Mouse (Mus musculus): ENCODE data around the gene Maml2. TPM values are rescaled to one million over a fixed set of nuclear protein-coding genes. Genes with fewer than 3 reads are reported as not detected.
A peak's percentile ranks its signal among the peaks of the same experiment; 100 is the strongest.

Gene Maml2
- polyA plus RNA-seq, 1 experiment from 2014 or later = 10.3 TPM

DNA sequence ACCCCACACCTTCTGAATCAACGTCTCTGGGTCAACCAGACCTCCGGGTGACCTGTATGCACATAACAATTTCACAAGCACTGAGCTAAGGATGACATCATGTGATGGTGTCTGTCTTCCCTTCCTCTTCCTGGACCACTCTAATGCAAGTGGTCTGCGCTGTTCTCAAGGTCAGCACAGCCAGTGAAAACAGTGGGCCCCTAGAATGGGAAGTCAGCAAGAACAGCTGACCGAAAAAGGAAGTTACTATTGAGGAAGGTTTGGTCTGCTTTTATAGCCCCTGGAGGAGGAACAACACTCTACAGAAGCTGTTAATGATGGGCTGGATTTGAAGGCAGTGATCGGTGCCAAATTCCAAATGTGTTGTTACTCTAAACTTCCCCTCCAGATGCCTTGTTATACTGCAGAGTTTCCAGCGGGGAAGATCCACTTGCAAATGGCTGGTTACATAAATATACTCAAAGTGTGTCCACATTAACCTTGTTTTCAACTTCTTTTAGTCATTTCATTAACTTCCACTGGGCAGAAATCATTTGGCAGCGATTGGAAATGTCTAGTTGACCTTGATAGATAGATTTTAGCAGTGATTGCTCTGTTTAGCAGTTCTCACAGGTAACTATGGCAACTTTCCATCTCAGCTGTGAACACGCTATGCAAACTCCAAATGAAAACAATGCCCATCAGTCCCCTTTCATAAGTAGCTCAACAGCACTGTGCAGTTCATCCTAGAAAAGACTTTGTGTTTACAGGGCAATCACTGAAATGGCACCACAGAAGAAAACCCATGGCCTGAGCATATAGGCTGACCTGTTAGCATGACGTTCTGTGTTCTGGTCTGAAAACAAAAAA lies 289.6 kb downstream of the Maml2 start:
- WGBS = 75% methylated on average over 9 of the region's 9 CpGs
- no peaks in the 10 kb centered on the region for H3K27me3 ChIP-seq (ENCODE audit: control insufficient read depth, insufficient read depth, low read length)
- no peak for DNase-seq (ENCODE audit: low spot score, missing footprints)

DNA sequence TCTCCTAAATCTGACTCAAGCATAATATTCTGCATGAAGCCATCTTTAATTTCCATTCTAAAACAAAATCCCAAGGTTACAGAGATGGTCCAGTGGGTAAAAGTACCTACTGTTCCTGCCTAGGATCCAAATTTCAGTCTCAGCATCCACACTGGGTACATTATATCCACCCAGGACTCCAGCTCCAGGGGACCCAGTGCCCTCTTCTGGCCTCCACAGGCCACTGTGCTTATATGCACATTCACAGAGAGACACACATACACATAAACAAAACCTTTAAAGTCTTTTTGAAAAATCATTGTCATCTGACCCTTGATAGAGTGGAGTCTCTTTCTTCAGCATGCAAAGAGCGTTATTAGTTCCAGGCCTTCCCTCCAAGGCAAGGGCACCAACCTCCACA lies 291.0 kb downstream of the Maml2 start:
- DNase-seq (ENCODE audit: low spot score, missing footprints) = no peak
- H3K4me1 ChIP-seq (ENCODE audit: control insufficient read depth, insufficient read depth, low read length) = peaks cover 5% of the 10 kb centered on the region; the same call in 1 of the 2 replicates
- no peak overlapping the region for H3K27ac ChIP-seq (ENCODE audit: low read depth, low read length)
- no peaks in the 10 kb centered on the region for H3K9me3 ChIP-seq (ENCODE audit: control insufficient read depth, low read length)
- H3K4me2 ChIP-seq = no peak overlapping the region
- WGBS = 94% methylated on average over 1 of the region's 1 CpGs
- H3K36me3 ChIP-seq (ENCODE audit: control insufficient read depth, insufficient read depth, low read length) = no peaks in the 10 kb centered on the region
- H3K27me3 ChIP-seq (ENCODE audit: control insufficient read depth, insufficient read depth, low read length) = no peaks in the 10 kb centered on the region
- no peak overlapping the region for H3K9ac ChIP-seq (ENCODE audit: low read length)
- H3K4me3 ChIP-seq (ENCODE audit: low read depth, low read length) = no peak overlapping the region
- no peak for ATAC-seq (ENCODE audit: low FRiP score)

More for the DNA sequence above, 289.6 kb downstream of the Maml2 start:
- Histone ChIP-seq H3K4me2 (no peak overlapping the region), H3K9me3 (ENCODE audit: control insufficient read depth, low read length) (no peaks in the 10 kb centered on the region), H3K36me3 (ENCODE audit: control insufficient read depth, insufficient read depth, low read length) (no peaks in the 10 kb centered on the region), H3K4me1 (ENCODE audit: control insufficient read depth, insufficient read depth, low read length) (peaks cover 5% of the 10 kb centered on the region; the same call in 1 of the 2 replicates), H3K9ac (ENCODE audit: low read length) (no peak overlapping the region), H3K27ac (ENCODE audit: low read depth, low read length) (no peak overlapping the region), H3K4me3 (ENCODE audit: low read depth, low read length) (no peak overlapping the region)
- ATAC-seq (ENCODE audit: low FRiP score) = no peak

DNA sequence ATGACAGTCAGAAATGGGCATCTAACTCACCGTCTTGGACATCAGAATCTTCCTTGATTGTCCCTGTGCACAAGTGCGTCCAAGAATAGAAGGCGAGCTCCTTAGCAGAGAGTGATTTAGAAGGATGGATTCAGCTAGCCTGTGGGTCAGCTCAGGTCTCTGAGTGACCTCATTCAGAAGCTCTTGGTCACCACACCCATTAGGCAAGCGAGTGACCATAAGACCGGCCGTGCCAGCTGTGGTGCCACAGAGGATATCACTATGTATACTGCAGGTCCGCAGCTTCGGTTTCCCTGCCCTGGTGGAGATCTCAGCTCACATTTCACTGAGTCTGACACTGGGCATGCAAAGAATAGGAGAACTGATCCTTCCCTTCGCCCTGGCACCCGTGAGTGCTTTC lies 294.9 kb downstream of the Maml2 start:
- no peaks in the 10 kb centered on the region for H3K4me1 ChIP-seq (ENCODE audit: control insufficient read depth, insufficient read depth, low read length)
- WGBS = 95% methylated on average over 10 of the region's 10 CpGs
- H3K27ac ChIP-seq (ENCODE audit: low read depth, low read length) = no peak overlapping the region
- H3K36me3 ChIP-seq (ENCODE audit: control insufficient read depth, insufficient read depth, low read length) = no peaks in the 10 kb centered on the region
- no peak overlapping the region for H3K4me3 ChIP-seq (ENCODE audit: low read depth, low read length)
- no peaks in the 10 kb centered on the region for H3K27me3 ChIP-seq (ENCODE audit: control insufficient read depth, insufficient read depth, low read length)
- H3K9ac ChIP-seq (ENCODE audit: low read length) = no peak overlapping the region
- H3K4me2 ChIP-seq = no peak overlapping the region
- ATAC-seq (ENCODE audit: low FRiP score) = no peak
- H3K9me3 ChIP-seq (ENCODE audit: control insufficient read depth, low read length) = no peaks in the 10 kb centered on the region
- no peak for DNase-seq (ENCODE audit: low spot score, missing footprints)

DNA sequence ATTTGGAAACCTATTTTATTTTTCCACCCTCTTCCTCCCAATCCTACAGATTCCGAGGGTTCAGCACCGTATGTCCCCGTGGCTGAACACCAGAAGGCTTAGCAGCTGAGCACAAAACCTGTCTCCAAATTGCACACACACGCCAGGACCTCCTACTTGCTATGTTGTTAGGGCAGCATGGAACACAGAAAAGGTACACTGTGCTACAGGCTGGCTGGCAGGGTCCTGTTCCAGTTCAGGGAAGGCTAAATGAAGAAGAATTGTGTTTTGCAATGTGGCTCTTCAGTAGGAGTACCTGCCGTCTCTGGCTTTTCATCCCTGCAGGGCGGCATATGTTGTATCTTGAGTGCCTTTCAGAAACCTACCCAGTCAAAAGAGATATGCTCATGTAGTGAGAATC lies 300.0 kb downstream of the Maml2 start:
- H3K4me1 ChIP-seq (ENCODE audit: control insufficient read depth, insufficient read depth, low read length) = no peaks in the 10 kb centered on the region
- H3K27me3 ChIP-seq (ENCODE audit: control insufficient read depth, insufficient read depth, low read length) = no peaks in the 10 kb centered on the region
- DNase-seq (ENCODE audit: low spot score, missing footprints) (no peak), ATAC-seq (ENCODE audit: low FRiP score) (no peak)
- H3K4me2 ChIP-seq = no peak overlapping the region
- no peaks in the 10 kb centered on the region for H3K36me3 ChIP-seq (ENCODE audit: control insufficient read depth, insufficient read depth, low read length)
- H3K9ac ChIP-seq (ENCODE audit: low read length) = no peak overlapping the region
- no peaks in the 10 kb centered on the region for H3K9me3 ChIP-seq (ENCODE audit: control insufficient read depth, low read length)
- 92% methylated on average over 6 of the region's 6 CpGs for WGBS
- H3K4me3 ChIP-seq (ENCODE audit: low read depth, low read length) = no peak overlapping the region
- no peak overlapping the region for H3K27ac ChIP-seq (ENCODE audit: low read depth, low read length)

DNA sequence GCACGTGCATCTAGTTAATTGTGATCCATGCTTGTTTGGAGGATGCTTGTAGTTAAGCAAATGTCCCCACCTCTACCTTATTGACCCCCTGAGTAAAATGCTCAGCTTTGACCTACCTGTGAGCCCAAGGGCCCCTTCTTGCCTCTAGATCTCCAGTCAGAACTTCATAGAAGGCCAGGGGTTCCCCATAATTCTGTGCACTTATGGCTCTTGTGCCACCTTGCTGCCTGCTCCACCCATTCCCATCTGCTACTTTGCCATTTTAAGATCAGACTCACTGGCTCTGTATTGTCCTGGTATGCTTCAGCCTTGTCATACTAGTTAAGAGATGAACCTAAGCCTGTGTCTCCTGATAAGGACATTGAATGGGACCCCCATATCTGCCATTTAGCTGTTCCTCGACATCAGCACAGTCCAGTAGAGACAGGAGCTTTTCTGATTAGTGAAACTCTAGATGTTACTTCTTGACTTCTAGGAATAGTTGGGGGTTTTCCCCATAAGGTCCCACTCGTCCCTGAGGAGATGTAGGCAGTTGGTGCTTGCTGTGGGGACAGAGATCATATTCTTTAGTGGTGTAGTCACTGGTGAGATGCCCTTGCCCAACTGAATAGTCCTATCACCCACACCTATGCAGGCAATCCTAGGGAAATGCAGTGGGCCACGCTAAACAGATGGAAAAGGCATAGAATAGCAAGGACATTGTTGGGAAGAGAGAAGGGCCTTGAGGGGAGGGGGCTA lies 301.0 kb downstream of the Maml2 start:
- no peak for ATAC-seq (ENCODE audit: low FRiP score)
- Histone ChIP-seq H3K4me1 (ENCODE audit: control insufficient read depth, insufficient read depth, low read length) (no peaks in the 10 kb centered on the region), H3K9me3 (ENCODE audit: control insufficient read depth, low read length) (no peaks in the 10 kb centered on the region), H3K27ac (ENCODE audit: low read depth, low read length) (no peak overlapping the region), H3K4me3 (ENCODE audit: low read depth, low read length) (no peak overlapping the region), H3K9ac (ENCODE audit: low read length) (no peak overlapping the region), H3K27me3 (ENCODE audit: control insufficient read depth, insufficient read depth, low read length) (no peaks in the 10 kb centered on the region), H3K4me2 (no peak overlapping the region), H3K36me3 (ENCODE audit: control insufficient read depth, insufficient read depth, low read length) (no peaks in the 10 kb centered on the region)
- 84% methylated on average over 4 of the region's 4 CpGs for WGBS
- peak; percentile 39 for DNase-seq (ENCODE audit: low spot score, missing footprints)

DNA sequence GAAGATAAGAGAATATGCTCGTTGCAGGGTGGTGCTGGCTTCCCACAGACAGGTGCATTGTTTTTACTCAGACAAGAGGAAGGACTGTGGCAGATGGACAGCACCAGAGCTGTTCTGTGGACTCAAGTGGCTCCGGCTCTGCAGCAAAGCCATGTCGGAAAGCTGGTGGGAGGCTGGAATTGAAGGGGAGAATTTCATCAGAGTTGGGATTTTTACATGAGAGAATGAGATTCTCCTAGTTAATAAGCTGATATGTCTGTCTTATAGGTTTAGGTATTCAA lies 301.5 kb downstream of the Maml2 start:
- no peak overlapping the region for H3K4me3 ChIP-seq (ENCODE audit: low read depth, low read length)
- no peak for DNase-seq (ENCODE audit: low spot score, missing footprints)
- H3K9me3 ChIP-seq (ENCODE audit: control insufficient read depth, low read length) = no peaks in the 10 kb centered on the region
- H3K27me3 ChIP-seq (ENCODE audit: control insufficient read depth, insufficient read depth, low read length) = no peaks in the 10 kb centered on the region
- no peaks in the 10 kb centered on the region for H3K4me1 ChIP-seq (ENCODE audit: control insufficient read depth, insufficient read depth, low read length)
- H3K4me2 ChIP-seq = no peak overlapping the region
- no peak overlapping the region for H3K27ac ChIP-seq (ENCODE audit: low read depth, low read length)
- no peak overlapping the region for H3K9ac ChIP-seq (ENCODE audit: low read length)
- no peak for ATAC-seq (ENCODE audit: low FRiP score)
- no peaks in the 10 kb centered on the region for H3K36me3 ChIP-seq (ENCODE audit: control insufficient read depth, insufficient read depth, low read length)
- WGBS = 86% methylated on average over 3 of the region's 3 CpGs

DNA sequence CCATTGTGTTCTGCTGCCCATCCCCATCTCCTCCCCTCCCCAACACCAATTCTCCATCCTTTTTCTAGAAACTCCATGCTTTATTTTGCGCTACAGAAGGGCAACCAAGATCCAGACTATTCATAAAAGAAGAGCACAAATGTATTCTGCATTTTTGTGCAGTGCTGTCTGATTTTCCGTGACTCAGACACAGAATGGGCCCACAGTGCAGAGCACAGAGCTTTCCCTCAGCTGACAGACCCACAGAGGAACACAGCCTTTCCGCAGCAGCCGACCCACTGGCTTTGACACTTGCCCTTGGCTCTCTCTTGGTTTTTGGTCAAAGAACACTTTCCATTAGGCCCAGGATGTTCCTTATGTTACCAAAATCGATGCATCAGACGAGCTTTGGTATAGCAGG lies 302.0 kb downstream of the Maml2 start:
- H3K27me3 ChIP-seq (ENCODE audit: control insufficient read depth, insufficient read depth, low read length) = no peaks in the 10 kb centered on the region
- H3K4me1 ChIP-seq (ENCODE audit: control insufficient read depth, insufficient read depth, low read length) = no peaks in the 10 kb centered on the region
- no peak overlapping the region for H3K27ac ChIP-seq (ENCODE audit: low read depth, low read length)
- no peak overlapping the region for H3K4me2 ChIP-seq
- H3K9me3 ChIP-seq (ENCODE audit: control insufficient read depth, low read length) = no peaks in the 10 kb centered on the region
- DNase-seq (ENCODE audit: low spot score, missing footprints) (no peak), ATAC-seq (ENCODE audit: low FRiP score) (no peak)
- no peak overlapping the region for H3K4me3 ChIP-seq (ENCODE audit: low read depth, low read length)
- WGBS = 89% methylated on average over 6 of the region's 6 CpGs
- H3K9ac ChIP-seq (ENCODE audit: low read length) = no peak overlapping the region
- H3K36me3 ChIP-seq (ENCODE audit: control insufficient read depth, insufficient read depth, low read length) = no peaks in the 10 kb centered on the region

DNA sequence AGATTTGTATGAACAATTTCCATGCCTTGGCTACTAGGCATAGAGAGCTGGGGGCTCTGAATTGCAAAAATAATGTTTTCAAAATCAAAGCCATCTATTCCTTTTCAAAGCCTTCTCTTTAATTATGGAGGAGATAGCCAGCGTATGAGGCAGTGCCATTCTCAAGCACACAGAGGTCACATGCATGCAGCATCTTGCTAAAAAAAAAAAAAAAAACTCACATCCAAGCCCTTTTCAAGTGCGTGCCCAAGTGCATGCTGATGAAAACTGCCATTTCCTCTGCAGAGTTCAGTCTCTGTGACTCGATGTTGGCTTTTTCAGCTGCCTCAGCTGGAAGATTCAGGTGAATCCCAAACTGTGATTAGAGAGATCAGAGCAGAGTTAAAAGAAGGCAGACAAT lies 304.0 kb downstream of the Maml2 start:
- no peaks in the 10 kb centered on the region for H3K36me3 ChIP-seq (ENCODE audit: control insufficient read depth, insufficient read depth, low read length)
- H3K27me3 ChIP-seq (ENCODE audit: control insufficient read depth, insufficient read depth, low read length) = no peaks in the 10 kb centered on the region
- DNase-seq (ENCODE audit: low spot score, missing footprints) (no peak), ATAC-seq (ENCODE audit: low FRiP score) (no peak)
- no peak overlapping the region for H3K27ac ChIP-seq (ENCODE audit: low read depth, low read length)
- H3K4me3 ChIP-seq (ENCODE audit: low read depth, low read length) = no peak overlapping the region
- H3K9ac ChIP-seq (ENCODE audit: low read length) = no peak overlapping the region
- no peaks in the 10 kb centered on the region for H3K4me1 ChIP-seq (ENCODE audit: control insufficient read depth, insufficient read depth, low read length)
- no peaks in the 10 kb centered on the region for H3K9me3 ChIP-seq (ENCODE audit: control insufficient read depth, low read length)
- no peak overlapping the region for H3K4me2 ChIP-seq
- WGBS = 80% methylated on average over 3 of the region's 3 CpGs

DNA sequence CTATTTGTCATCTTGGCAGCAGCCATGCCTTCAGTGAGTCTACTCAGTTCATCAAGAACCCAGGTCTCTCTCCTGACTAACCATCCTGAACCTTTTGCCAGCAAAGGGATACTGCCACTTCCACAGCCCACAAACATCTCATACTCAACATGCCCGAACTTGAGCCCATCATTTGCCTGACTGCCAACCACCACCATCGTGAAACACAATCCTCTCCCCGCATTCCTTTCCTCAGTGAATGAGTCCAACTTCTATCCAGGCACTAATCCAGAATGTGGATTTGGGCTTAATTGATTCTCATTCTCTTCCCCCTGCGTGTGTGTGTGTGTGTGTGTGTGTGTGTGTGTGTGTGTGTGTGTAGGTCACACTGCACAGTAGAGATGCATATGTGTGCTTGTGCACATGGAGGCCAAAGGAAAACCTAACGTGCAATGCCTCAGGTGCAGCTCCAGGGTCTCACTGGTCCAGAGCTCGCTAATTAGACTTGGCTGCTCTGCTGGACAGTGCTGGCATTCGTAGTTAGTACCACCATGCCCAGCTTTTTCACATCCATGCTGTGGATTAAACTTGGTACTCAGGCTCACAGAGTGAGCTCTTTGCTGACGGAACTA lies 305.9 kb downstream of the Maml2 start:
- ATAC-seq (ENCODE audit: low FRiP score) (no peak), DNase-seq (ENCODE audit: low spot score, missing footprints) (peak; percentile 23)
- Histone ChIP-seq H3K27me3 (ENCODE audit: control insufficient read depth, insufficient read depth, low read length) (no peaks in the 10 kb centered on the region), H3K9me3 (ENCODE audit: control insufficient read depth, low read length) (no peaks in the 10 kb centered on the region), H3K4me1 (ENCODE audit: control insufficient read depth, insufficient read depth, low read length) (no peaks in the 10 kb centered on the region), H3K9ac (ENCODE audit: low read length) (no peak overlapping the region), H3K27ac (ENCODE audit: low read depth, low read length) (no peak overlapping the region), H3K4me3 (ENCODE audit: low read depth, low read length) (no peak overlapping the region), H3K36me3 (ENCODE audit: control insufficient read depth, insufficient read depth, low read length) (no peaks in the 10 kb centered on the region), H3K4me2 (no peak overlapping the region)
- WGBS = 85% methylated on average over 8 of the region's 8 CpGs

Data from midbrain, embryonic 11.5 days (tissue).